Mouse (Mus musculus): Measurements from ENCODE around the gene Atp11a.

DNA sequence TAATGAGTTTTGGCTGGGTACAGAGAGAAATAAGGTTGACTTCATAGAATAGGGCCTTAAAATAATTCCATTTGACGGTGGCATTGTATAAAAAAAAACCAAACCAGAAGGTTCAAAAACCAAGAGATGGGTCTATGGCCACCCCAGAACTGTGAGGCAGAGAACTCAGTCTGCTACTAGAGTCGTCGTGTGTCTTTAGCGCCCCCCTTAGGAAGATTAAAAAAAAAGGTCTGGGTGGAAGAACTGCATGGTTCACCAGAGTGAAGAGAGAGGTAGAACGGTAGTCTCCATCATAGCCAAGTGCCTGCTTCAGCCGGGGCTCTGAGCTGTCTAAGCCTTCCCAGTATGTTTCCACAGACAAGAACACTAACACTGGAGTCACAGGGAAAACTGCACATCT is 54.4 kb downstream of the Atp11a start:
- peak; percentile 60 for TF ChIP-seq CTCF (IDR thresholded peaks at IDR 0.05; ENCODE audit: low read depth)
- TF ChIP-seq EP300 (optimal IDR thresholded peaks at IDR 0.05), result no peak
